Mouse (Mus musculus) midbrain, embryonic 11.5 days (tissue): Measurements from ENCODE around the gene Rab7b. TPM values are rescaled to one million over a fixed set of nuclear protein-coding genes. Genes with fewer than 3 reads are reported as not detected.

Experiments
- ATAC-seq: fragments of 200-750 bp; cut with Nextera tagmentation; 2 replicates; pipeline ENCODE4 v1.8.0; 2017; ENCODE audit warnings: moderate TSS enrichment, moderate library complexity; ENCODE audit not compliant: low FRiP score
- DNase-seq: peaks from one replicate; pipeline ENCODE4 v3.0.0; 2015; ENCODE audit warnings: low spot score; ENCODE audit errors: missing footprints
- H3K27ac ChIP-seq: fragments of 300-500 bp; sonication (generic); 2 replicates; pipeline ENCODE4 v1.5.1; 2014; ENCODE audit warnings: low read depth, low read length
- H3K27me3 ChIP-seq: fragments of 300-500 bp; sonication (generic); 2 replicates; pipeline ENCODE4 v1.6.1; 2014; ENCODE audit warnings: mild to moderate bottlenecking, low read length, moderate library complexity, mixed read lengths; ENCODE audit not compliant: control insufficient read depth, insufficient read depth
- H3K36me3 ChIP-seq: fragments of 300-500 bp; sonication (generic); 2 replicates; pipeline ENCODE4 v1.6.1; 2014; ENCODE audit warnings: mild to moderate bottlenecking, low read length, moderate library complexity, mixed read lengths; ENCODE audit not compliant: control insufficient read depth, insufficient read depth
- H3K4me1 ChIP-seq: fragments of 300-500 bp; sonication (generic); 2 replicates; pipeline ENCODE4 v1.6.1; 2014; ENCODE audit warnings: low read length; ENCODE audit not compliant: control insufficient read depth, insufficient read depth
- H3K4me2 ChIP-seq: fragments of 300-500 bp; sonication (generic); 2 replicates; pipeline ENCODE4 v1.6.1; 2014; ENCODE audit warnings: mild to moderate bottlenecking, moderate library complexity
- H3K4me3 ChIP-seq: fragments of 300-500 bp; sonication (generic); 2 replicates; pipeline ENCODE4 v1.5.1; 2014; ENCODE audit warnings: low read depth, low read length
- H3K9ac ChIP-seq: fragments of 300-500 bp; sonication (generic); 2 replicates; pipeline ENCODE4 v1.6.1; 2014; ENCODE audit warnings: low read length
- H3K9me3 ChIP-seq: fragments of 300-500 bp; sonication (generic); 2 replicates; pipeline ENCODE4 v1.6.1; 2016; ENCODE audit warnings: low read length; ENCODE audit not compliant: control insufficient read depth
- WGBS: fragments of 180-500 bp; shearing (Covaris S2); extraction: QIAGEN DNeasy Blood & Tissue Kit; methylation state at CpG from one replicate; pipeline ENCODE4 v1.1.7; 2014; 5-methylcytosine and 5-hydroxymethylcytosine counted together
- polyA plus RNA-seq: library from polyadenylated mRNA; unstranded; fragments of >200 nt; fragmentation: Nextera tagmentation; extraction: Ambion mirVana; gene quantifications from 2 replicates; pipeline ENCODE4 v1.2.1, GENCODE M21; 2014

Gene Rab7b
- polyA plus RNA-seq, 1 experiment from 2014 or later, result 1.3 TPM

- Histone ChIP-seq H3K27me3 (no peaks in the 10 kb centered on the region), H3K4me1 (peaks cover 4% of the 10 kb centered on the region; the same call in 1 of the 2 replicates), H3K36me3 (no peaks in the 10 kb centered on the region), H3K4me2 (no peak overlapping the region), H3K4me3 (no peak overlapping the region), H3K9ac (no peak overlapping the region), H3K9me3 (no peaks in the 10 kb centered on the region), H3K27ac (no peak overlapping the region)
- DNase-seq (no peak), ATAC-seq (no peak)
- 82% methylated on average over 7 of the region's 7 CpGs for WGBS
Measured at GRCm38 (mm10) chr1:131660716-131661472, 27.6 kb upstream of the Rab7b start.

GRCm38 (mm10) chr1:131661749-131662148 lies 26.7 kb upstream of the Rab7b start:
- no peak overlapping the region for H3K9ac ChIP-seq
- H3K27me3 ChIP-seq, result no peaks in the 10 kb centered on the region
- H3K27ac ChIP-seq, result no peak overlapping the region
- no peaks in the 10 kb centered on the region for H3K36me3 ChIP-seq
- DNase-seq (no peak), ATAC-seq (no peak)
- no peaks in the 10 kb centered on the region for H3K9me3 ChIP-seq
- H3K4me2 ChIP-seq, result no peak overlapping the region
- 75% methylated on average over 3 of the region's 3 CpGs for WGBS
- no peak overlapping the region for H3K4me3 ChIP-seq
- H3K4me1 ChIP-seq, result peaks cover 4% of the 10 kb centered on the region; the same call in 1 of the 2 replicates

GRCm38 (mm10) chr1:131663286-131663995 lies 25.1 kb upstream of the Rab7b start:
- no peak for ATAC-seq
- no peak overlapping the region for H3K4me3 ChIP-seq

GRCm38 (mm10) chr1:131664136-131664535 lies 24.4 kb upstream of the Rab7b start:
- no peak overlapping the region for H3K9ac ChIP-seq
- H3K4me3 ChIP-seq, result no peak overlapping the region
- DNase-seq (no peak), ATAC-seq (no peak)
- 91% methylated on average over 5 of the region's 5 CpGs for WGBS
- H3K4me2 ChIP-seq, result no peak overlapping the region
- H3K4me1 ChIP-seq, result no peaks in the 10 kb centered on the region
- H3K36me3 ChIP-seq, result no peaks in the 10 kb centered on the region
- no peaks in the 10 kb centered on the region for H3K9me3 ChIP-seq
- no peak overlapping the region for H3K27ac ChIP-seq
- no peaks in the 10 kb centered on the region for H3K27me3 ChIP-seq

More at GRCm38 (mm10) chr1:131663286-131663995, 25.1 kb upstream of the Rab7b start:
- 87% methylated on average over 9 of the region's 9 CpGs for WGBS
- H3K9ac ChIP-seq, result no peak overlapping the region
- H3K36me3 ChIP-seq, result no peaks in the 10 kb centered on the region
- no peak overlapping the region for H3K4me2 ChIP-seq
- H3K9me3 ChIP-seq, result no peaks in the 10 kb centered on the region
- no peak overlapping the region for H3K27ac ChIP-seq
- no peaks in the 10 kb centered on the region for H3K4me1 ChIP-seq
- DNase-seq, result no peak
- H3K27me3 ChIP-seq, result no peaks in the 10 kb centered on the region

- Histone ChIP-seq H3K4me2 (no peak overlapping the region), H3K27me3 (no peaks in the 10 kb centered on the region), H3K9me3 (no peaks in the 10 kb centered on the region), H3K27ac (no peak overlapping the region), H3K9ac (no peak overlapping the region), H3K4me1 (no peaks in the 10 kb centered on the region), H3K36me3 (no peaks in the 10 kb centered on the region), H3K4me3 (no peak overlapping the region)
- DNase-seq (no peak), ATAC-seq (no peak)
- 82% methylated on average over 1 of the region's 1 CpGs for WGBS
Measured at GRCm38 (mm10) chr1:131665886-131666285, 22.6 kb upstream of the Rab7b start.

- H3K4me2 ChIP-seq, result no peak overlapping the region
- no peak overlapping the region for H3K27ac ChIP-seq
- no peak overlapping the region for H3K9ac ChIP-seq
- WGBS, result 92% methylated on average over 8 of the region's 8 CpGs
- no peaks in the 10 kb centered on the region for H3K36me3 ChIP-seq
- DNase-seq, result no peak
- H3K4me1 ChIP-seq, result no peaks in the 10 kb centered on the region
- no peaks in the 10 kb centered on the region for H3K27me3 ChIP-seq
- no peak overlapping the region for H3K4me3 ChIP-seq
- H3K9me3 ChIP-seq, result no peaks in the 10 kb centered on the region
- no peak for ATAC-seq
Measured at GRCm38 (mm10) chr1:131671113-131671512, 17.4 kb upstream of the Rab7b start.

GRCm38 (mm10) chr1:131672361-131672760 lies 16.1 kb upstream of the Rab7b start:
- WGBS, result 78% methylated on average over 7 of the region's 7 CpGs
- no peaks in the 10 kb centered on the region for H3K27me3 ChIP-seq
- H3K4me1 ChIP-seq, result no peaks in the 10 kb centered on the region
- no peak overlapping the region for H3K4me2 ChIP-seq
- no peak overlapping the region for H3K4me3 ChIP-seq
- ATAC-seq (no peak), DNase-seq (no peak)
- no peaks in the 10 kb centered on the region for H3K9me3 ChIP-seq
- H3K36me3 ChIP-seq, result no peaks in the 10 kb centered on the region
- H3K27ac ChIP-seq, result no peak overlapping the region
- no peak overlapping the region for H3K9ac ChIP-seq

GRCm38 (mm10) chr1:131679644-131680043 lies 8.9 kb upstream of the Rab7b start:
- WGBS, result 84% methylated on average over 5 of the region's 5 CpGs
- Histone ChIP-seq H3K4me2 (no peak overlapping the region), H3K9ac (no peak overlapping the region), H3K9me3 (no peaks in the 10 kb centered on the region), H3K4me1 (no peaks in the 10 kb centered on the region), H3K36me3 (no peaks in the 10 kb centered on the region), H3K4me3 (no peak overlapping the region), H3K27me3 (no peaks in the 10 kb centered on the region), H3K27ac (no peak overlapping the region)
- DNase-seq, result no peak
- no peak for ATAC-seq

GRCm38 (mm10) chr1:131687739-131688138 lies 756 bp upstream of the Rab7b start:
- no peaks in the 10 kb centered on the region for H3K4me1 ChIP-seq
- DNase-seq (no peak), ATAC-seq (no peak)
- no peaks in the 10 kb centered on the region for H3K9me3 ChIP-seq
- no peak overlapping the region for H3K9ac ChIP-seq
- H3K27ac ChIP-seq, result no peak overlapping the region
- H3K4me2 ChIP-seq, result no peak overlapping the region
- no peaks in the 10 kb centered on the region for H3K36me3 ChIP-seq
- WGBS, result 92% methylated on average over 2 of the region's 2 CpGs
- H3K27me3 ChIP-seq, result no peaks in the 10 kb centered on the region
- H3K4me3 ChIP-seq, result no peak overlapping the region
